Mouse (Mus musculus) regulatory T cell (primary cell): ENCODE data around the gene Fam171a2.
"Not testable (repeated sequence)": the region's sequence is repeated elsewhere in the genome, so short reads cannot be mapped to it uniquely, and the experiment has no call there.

Experiments used
- in situ Hi-C: fragments of 300-600 bp; cut with MboI, MseI; formaldehyde crosslinking; loops from one replicate; pipeline ENCODE4 v1.15.1; 2025; ENCODE audit warnings: high pct_unique_total_duplicates

Fam171a2 gene

DNA sequence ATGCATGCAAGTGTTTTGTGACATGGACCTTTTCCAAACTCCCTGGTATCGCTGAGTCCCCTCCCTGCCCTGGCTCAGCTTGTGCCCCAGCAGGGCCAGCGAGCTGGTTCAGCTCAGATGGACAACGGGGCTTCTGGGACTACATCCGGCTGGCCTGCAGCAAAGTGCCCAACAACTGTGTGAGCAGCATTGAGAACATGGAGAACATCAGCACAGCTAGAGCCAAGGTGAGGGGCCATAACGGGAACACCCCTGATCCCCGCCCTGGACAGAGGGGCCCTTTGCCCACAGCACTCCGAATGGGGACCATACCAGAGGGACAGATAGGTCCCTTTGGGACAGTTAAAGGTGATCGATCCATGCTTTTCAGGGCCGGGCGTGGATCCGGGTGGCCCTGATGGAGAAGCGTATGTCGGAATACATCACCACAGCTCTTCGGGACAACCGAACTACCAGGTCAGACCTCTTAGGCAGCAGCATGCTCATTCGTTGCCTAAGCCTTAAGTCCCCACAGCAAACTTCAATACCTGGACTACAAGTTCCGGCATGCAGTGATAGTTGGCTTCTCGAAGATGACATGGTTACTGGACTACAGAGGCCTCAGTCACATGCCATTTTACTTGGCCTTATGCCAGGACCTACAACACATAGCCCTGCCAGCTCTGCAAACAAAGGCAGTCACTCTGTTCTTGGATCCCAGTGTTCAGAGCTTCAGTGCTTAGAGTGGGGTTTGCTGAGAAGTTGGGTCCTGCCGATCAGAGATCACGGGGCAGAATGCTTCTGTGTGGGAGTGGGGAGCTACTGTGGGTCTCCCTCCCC, 49.3 kb downstream of the Fam171a2 start:
- in situ Hi-C loops: no loop called here

DNA sequence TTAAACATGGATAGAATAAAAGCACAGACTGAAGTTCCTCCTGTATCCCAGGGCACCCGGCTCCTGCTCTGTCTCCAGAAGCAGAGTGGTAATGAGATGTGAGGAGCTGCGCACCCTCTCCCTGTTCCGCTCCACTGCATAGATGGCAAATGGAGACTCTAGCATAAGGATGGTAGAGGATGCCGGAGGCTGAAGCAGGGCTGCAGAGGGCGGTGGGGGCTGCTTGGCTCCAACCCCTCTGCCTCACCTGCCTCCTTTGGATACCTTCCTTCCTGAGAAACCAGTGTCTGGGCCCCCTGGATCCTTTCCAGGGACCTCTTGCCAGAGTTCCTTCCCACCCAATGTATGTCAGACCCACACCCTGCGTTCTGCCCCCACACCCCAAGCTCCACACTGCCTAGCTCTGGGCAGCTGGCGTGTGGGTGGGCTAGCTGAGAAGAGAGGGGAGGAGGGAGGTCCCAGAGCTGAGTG, 50.8 kb downstream of the Fam171a2 start:
- in situ Hi-C loops: no loop called here

DNA sequence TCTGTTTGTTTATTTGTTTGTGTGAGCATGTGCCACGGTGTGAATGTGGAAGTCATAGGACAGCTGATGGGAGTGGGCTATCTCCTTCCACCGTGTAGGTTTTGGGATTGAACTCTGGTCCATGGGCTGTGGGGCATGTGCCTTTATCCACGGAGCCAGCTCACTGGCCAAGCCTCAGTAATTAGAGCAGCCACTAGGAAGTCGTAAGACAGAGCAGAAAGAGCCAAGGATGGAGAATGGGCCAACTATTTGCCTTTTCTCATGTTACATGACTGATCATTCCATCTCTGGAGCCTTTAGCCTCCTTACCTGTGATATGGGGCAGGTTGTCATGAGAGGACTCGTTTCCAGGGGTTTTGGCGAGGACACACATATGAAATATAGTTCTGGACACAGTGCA, 51.2 kb downstream of the Fam171a2 start:
- in situ Hi-C loops: no loop called here

DNA sequence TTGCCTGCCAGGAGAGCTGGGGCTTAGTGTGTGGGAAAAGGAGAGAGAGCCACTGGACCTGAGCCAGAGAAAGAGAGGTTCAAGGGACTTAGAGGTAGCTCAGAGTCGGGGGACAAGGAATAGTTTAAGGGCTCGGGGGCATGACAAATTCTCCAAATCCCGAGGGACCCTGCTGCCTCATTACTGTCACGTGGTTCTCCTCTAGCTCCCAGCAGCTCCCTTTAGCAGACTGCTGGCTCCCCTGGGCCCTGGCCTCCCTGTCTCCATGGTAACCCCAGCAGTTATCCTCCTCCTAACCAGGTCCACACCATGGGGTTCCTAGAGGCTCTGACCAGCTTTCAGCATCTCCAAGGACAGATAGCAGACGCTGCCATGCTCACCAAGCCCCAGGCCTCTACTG, 52.2 kb downstream of the Fam171a2 start:
- in situ Hi-C loops: no loop called here

DNA sequence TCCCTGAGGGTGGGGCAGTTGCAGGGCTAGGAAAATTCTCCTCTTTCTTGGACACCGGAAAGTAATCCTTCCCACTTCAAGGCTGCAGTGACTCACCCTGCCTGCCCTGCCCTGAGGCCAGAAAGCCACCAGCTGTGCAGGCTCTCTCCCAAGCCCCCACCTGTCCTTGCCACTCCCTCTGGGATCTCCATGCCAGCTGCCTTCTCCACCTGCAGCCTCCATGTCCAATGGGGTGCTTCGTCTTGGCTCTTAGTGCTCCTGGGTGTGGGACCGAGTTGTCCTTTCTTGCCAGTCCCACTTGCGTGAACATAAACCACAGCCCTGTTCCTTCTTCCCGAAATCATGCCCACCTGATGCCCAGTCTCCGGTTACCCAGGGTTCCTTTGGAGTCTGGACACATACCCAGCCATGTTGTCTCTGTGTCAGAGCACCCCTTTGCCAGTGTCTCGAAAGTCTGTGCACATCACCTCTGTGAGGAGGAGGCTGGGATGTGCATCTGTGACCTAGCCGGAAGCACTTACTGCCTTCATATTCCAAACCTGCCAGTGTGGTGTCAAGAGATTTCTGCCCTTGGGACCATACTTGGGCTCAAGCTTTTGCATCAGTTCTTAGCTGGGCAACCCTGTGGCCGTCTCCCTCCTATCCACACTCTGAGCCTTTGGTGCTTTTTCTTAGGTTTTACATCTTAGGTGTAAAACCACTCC, 52.9 kb downstream of the Fam171a2 start:
- in situ Hi-C loops: no loop called here

DNA sequence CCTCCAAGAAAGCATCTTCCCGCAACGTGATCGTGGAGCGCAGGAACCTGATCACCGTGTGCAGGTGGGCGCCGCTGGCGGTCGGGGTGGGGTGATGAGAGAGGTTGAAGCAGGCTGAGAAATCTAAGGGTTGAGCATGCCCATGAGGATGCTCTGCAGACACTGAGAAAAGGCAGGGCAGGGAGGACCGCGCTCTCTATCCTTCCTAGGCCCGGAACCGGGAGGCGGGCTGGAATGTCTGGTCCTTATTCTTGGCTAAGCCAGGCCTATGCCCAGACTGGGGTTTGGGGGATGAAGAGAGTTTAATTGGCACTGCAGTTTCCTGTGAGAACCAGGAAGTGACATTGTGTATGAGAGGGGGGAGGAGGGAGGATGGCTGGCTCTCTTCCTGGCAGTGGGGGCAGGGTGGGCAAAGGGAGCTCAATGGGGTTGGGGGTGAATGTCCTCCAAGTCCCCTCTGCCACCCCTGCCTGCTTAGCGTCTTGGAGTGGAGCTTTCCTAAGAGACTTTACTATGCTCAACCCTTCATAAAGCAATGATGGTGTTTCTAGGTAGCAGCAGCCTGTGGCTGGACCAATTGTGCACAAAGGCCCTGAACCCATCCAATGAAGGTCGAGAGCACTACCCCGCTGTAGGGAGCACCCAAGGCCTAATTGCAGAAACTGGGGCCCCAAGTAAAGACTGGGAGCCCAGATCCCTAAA, 53.6 kb downstream of the Fam171a2 start:
- in situ Hi-C loops: no loop called here

DNA sequence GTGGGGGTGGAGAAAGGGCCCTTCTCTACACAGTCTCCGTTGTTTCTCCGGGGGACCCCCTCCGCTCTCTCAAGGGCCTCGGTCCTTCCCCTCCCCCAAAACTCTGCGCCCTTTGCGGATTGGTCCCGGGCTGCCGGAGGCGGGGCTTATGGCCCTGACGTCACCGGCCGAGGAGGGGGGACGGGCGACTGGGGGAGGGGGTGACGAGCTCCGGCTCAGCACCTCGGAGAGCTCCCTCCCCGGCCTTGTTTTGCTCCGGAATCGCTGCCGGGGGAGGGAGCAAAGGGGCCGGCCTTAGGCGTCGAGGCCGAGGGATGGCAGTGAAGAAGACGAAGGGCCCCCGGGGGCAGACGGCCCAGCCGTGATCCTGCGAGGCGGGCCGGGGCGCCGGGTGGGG, 54.2 kb downstream of the Fam171a2 start, which contains the start of gene Rundc3a:
Gene Rundc3a, plus strand, starts transcription at position 166 of the 397 bp plus-strand sequence.
- in situ Hi-C loops: no loop called here

DNA sequence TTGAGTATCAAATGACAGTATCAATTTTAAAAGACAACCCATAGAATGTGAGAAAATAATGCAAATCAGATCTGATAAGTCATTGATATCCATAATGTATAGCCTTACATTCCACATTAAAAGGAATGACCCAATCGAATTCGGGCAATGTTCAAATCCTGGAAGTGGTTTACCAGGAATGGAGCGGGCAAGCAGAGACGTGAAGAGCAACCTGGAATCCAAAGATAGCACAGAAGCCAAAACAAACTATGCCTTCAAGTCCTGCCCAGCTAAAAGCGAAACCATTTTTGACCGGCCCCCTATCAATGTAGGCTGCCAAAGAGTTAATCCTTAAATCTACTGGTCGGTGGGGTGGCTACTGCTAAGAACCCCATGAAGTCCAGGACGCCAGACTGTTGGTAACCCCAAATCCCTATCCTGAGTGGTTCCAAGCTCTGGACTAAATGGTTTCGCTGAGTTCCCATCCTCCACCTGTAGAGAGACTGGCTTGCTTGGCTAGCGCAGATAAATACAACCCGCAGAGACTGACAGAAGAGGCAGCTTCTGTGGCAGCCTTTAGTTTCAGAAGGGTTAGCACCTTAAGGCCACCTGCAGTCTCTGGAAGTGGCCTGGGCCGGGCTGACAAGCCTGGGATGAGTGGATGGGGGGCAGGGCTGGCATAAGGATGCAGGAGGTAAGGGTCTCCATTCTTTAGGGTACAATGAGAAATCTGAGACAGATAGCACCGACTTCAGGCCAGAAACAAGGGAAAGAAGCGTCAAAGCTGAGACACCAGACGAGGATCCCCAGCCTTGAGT, 54.8 kb downstream of the Fam171a2 start:
- in situ Hi-C loops: no loop called here

DNA sequence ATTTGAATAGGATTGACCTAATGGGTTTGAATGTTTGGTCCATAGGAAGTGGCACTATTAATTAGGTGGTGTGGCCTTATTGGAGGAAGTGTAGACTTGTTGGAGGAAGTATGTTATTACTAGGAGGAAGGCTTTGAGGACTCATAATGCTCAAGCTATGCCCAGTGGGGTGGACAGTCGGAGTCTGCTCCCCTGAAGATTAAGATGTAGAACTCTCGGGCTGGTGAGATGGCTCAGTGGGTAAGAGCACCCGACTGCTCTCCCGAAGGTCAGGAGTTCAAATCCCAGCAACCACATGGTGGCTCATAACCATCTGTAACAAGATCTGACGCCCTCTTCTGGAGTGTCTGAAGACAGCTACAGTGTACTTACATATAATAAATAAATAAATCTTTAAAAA, 58.0 kb downstream of the Fam171a2 start:
- in situ Hi-C loops: not testable (repeated sequence)
